Mouse (Mus musculus): ENCODE results near the gene Capza1. TPM values are rescaled to one million over a fixed set of nuclear protein-coding genes. Genes with fewer than 3 reads are reported as not detected.

The Capza1 gene
- total and polyA plus RNA-seq, 3 experiments, result 60.2 to 141 (median 135) TPM

- Histone ChIP-seq H3K9me3 (replicated peaks; ENCODE audit: insufficient read depth, low read length) (no peaks in the 10 kb centered on the region), H3K27ac (ENCODE audit: control insufficient read depth, low read depth, low read length) (no peak overlapping the region), H3K27me3 (ENCODE audit: control insufficient read depth in 1 of 2, insufficient read depth in 2 of 2, low read length in 2 of 2) (no peaks in the 10 kb centered on the region), H3K4me1 (ENCODE audit: control insufficient read depth in 1 of 2, insufficient read depth in 2 of 2, low read length in 2 of 2) (peaks cover 12 to 14% of the 10 kb centered on the region in 2 experiments), H3K4me3 (ENCODE audit: control insufficient read depth in 1 of 2, insufficient read depth in 1 of 2, low read depth in 2 of 2, low read length in 2 of 2) (no peak overlapping the region), H3K9ac (ENCODE audit: control insufficient read depth, low read depth, low read length, poor library complexity, severe bottlenecking) (no peak overlapping the region), H3K36me3 (ENCODE audit: control insufficient read depth in 1 of 2, insufficient read depth in 2 of 2, low read length in 2 of 2) (peaks cover 0 to 20% of the 10 kb centered on the region in 2 experiments; a peak in 3 of 4 replicates), H3K79me2 (ENCODE audit: control insufficient read depth, insufficient read depth, low read length, poor library complexity) (no peaks in the 10 kb centered on the region)
- TF ChIP-seq JUND (IDR thresholded peaks at IDR 0.05; ENCODE audit: low read depth, low read length), result no peak
- TF ChIP-seq MYB (IDR thresholded peaks at IDR 0.05; ENCODE audit: low read depth, low read length), result no peak
- TF ChIP-seq TAL1 (IDR thresholded peaks at IDR 0.05; ENCODE audit: low read length), result no peak
- TF ChIP-seq CTCF (IDR thresholded peaks at IDR 0.05 in 2 of 3, conservative IDR thresholded peaks at IDR 0.05 in 1 of 3; ENCODE audit: control insufficient read depth in 1 of 3, insufficient read depth in 1 of 3, low read depth in 2 of 3, low read length in 3 of 3, poor library complexity in 1 of 3, severe bottlenecking in 1 of 3), result no peak
- TF ChIP-seq MAZ (IDR thresholded peaks at IDR 0.05; ENCODE audit: low read depth, low read length), result no peak
- no peak for TF ChIP-seq HCFC1 (IDR thresholded peaks at IDR 0.05; ENCODE audit: low read depth, low read length)
- no peak for TF ChIP-seq CHD1 (IDR thresholded peaks at IDR 0.05; ENCODE audit: low read depth, low read length)
- no peak for TF ChIP-seq POLR2AphosphoS2 (IDR thresholded peaks at IDR 0.05; ENCODE audit: low read length)
- TF ChIP-seq E2F4 (IDR thresholded peaks at IDR 0.05; ENCODE audit: borderline replicate concordance, low read depth, low read length), result no peak
- TF ChIP-seq ELF1 (IDR thresholded peaks at IDR 0.05; ENCODE audit: low read depth, low read length), result no peak
- no peak for TF ChIP-seq SIN3A (IDR thresholded peaks at IDR 0.05; ENCODE audit: low read length)
- no peak for TF ChIP-seq BHLHE40 (IDR thresholded peaks at IDR 0.05; ENCODE audit: borderline replicate concordance, low read depth, low read length)
- TF ChIP-seq SMC3 (IDR thresholded peaks at IDR 0.05; ENCODE audit: low read depth, low read length), result no peak
- TF ChIP-seq ZKSCAN1 (IDR thresholded peaks at IDR 0.05; ENCODE audit: low read depth, low read length), result no peak
- TF ChIP-seq ZNF384 (IDR thresholded peaks at IDR 0.05; ENCODE audit: low read depth, low read length), result no peak
- no peak for TF ChIP-seq MYC (IDR thresholded peaks at IDR 0.05; ENCODE audit: low read depth, low read length)
- TF ChIP-seq POLR2AphosphoS5 (IDR thresholded peaks at IDR 0.05; ENCODE audit: borderline replicate concordance, low read depth, low read length), result no peak
- no peak for TF ChIP-seq MAX (IDR thresholded peaks at IDR 0.05; ENCODE audit: low read length)
- DNase-seq (ENCODE audit: low read depth, low spot score), result no peak
Observed at GRCm38 (mm10) chr3:104791671-104792070, 72.6 kb downstream of the Capza1 start.

- H3K4me1 ChIP-seq (ENCODE audit: control insufficient read depth in 1 of 2, insufficient read depth in 2 of 2, low read length in 2 of 2), result peaks cover 12 to 14% of the 10 kb centered on the region in 2 experiments
- H3K4me3 ChIP-seq (ENCODE audit: control insufficient read depth in 1 of 2, insufficient read depth in 1 of 2, low read depth in 2 of 2, low read length in 2 of 2), result no peak overlapping the region
- TF ChIP-seq NELFE (IDR thresholded peaks at IDR 0.05; ENCODE audit: low read depth, low read length) (no peak), ZNF384 (IDR thresholded peaks at IDR 0.05; ENCODE audit: low read depth, low read length) (no peak), GABPA (IDR thresholded peaks at IDR 0.05; ENCODE audit: low read depth, low read length) (no peak), TAL1 (IDR thresholded peaks at IDR 0.05; ENCODE audit: low read length) (no peak), TBP (IDR thresholded peaks at IDR 0.05; ENCODE audit: low read depth, low read length) (no peak), MAX (IDR thresholded peaks at IDR 0.05; ENCODE audit: low read length) (no peak), CTCF (IDR thresholded peaks at IDR 0.05 in 2 of 3, conservative IDR thresholded peaks at IDR 0.05 in 1 of 3; ENCODE audit: control insufficient read depth in 1 of 3, insufficient read depth in 1 of 3, low read depth in 2 of 3, low read length in 3 of 3, poor library complexity in 1 of 3, severe bottlenecking in 1 of 3) (no peak), MAFK (IDR thresholded peaks at IDR 0.05; ENCODE audit: borderline replicate concordance, low read depth, low read length) (no peak), POLR2AphosphoS5 (IDR thresholded peaks at IDR 0.05; ENCODE audit: borderline replicate concordance, low read depth, low read length) (no peak), HCFC1 (IDR thresholded peaks at IDR 0.05; ENCODE audit: low read depth, low read length) (no peak), ZMIZ1 (IDR thresholded peaks at IDR 0.05; ENCODE audit: low read depth, low read length) (no peak)
- no peak for DNase-seq (ENCODE audit: low read depth, low spot score)
- no peak overlapping the region for H3K9ac ChIP-seq (ENCODE audit: control insufficient read depth, low read depth, low read length, poor library complexity, severe bottlenecking)
- peaks cover 0 to 20% of the 10 kb centered on the region in 2 experiments; a peak in 3 of 4 replicates for H3K36me3 ChIP-seq (ENCODE audit: control insufficient read depth in 1 of 2, insufficient read depth in 2 of 2, low read length in 2 of 2)
- H3K27me3 ChIP-seq (ENCODE audit: control insufficient read depth in 1 of 2, insufficient read depth in 2 of 2, low read length in 2 of 2), result no peaks in the 10 kb centered on the region
- H3K79me2 ChIP-seq (ENCODE audit: control insufficient read depth, insufficient read depth, low read length, poor library complexity), result no peaks in the 10 kb centered on the region
- H3K27ac ChIP-seq (ENCODE audit: control insufficient read depth, low read depth, low read length), result no peak overlapping the region
- H3K9me3 ChIP-seq (replicated peaks; ENCODE audit: insufficient read depth, low read length), result no peaks in the 10 kb centered on the region
Observed at GRCm38 (mm10) chr3:104791017-104791416, 73.3 kb downstream of the Capza1 start.

Measured in MEL (cell line).